Mouse (Mus musculus): ENCODE measurements at regions not wholly inside any gene's neighbourhood (a gene's known extent, or its start where the extent isn't known, plus 50 kb on each side); places are given as distances from the start of the nearest gene placed in this dataset.
"Not testable (repeated sequence)": the region's sequence is repeated elsewhere in the genome, so short reads cannot be mapped to it uniquely, and the experiment has no call there.

- ATAC-seq (replicated peaks; ENCODE audit: insufficient number of reproducible peaks, low FRiP score, low TSS enrichment, low read depth), result no peak
- H3K9ac ChIP-seq (replicated peaks; ENCODE audit: low read length), result no peak overlapping the region
- 81% methylated on average over 12 of the region's 12 CpGs for WGBS
- no peak overlapping the region for H3K4me3 ChIP-seq (ENCODE audit: low read depth, low read length)
- no peaks in the 10 kb centered on the region for H3K27me3 ChIP-seq (ENCODE audit: control insufficient read depth, insufficient read depth, low read length)
- H3K9me3 ChIP-seq (replicated peaks; ENCODE audit: control insufficient read depth, low read length), result no peaks in the 10 kb centered on the region
- no peak overlapping the region for H3K27ac ChIP-seq (replicated peaks; ENCODE audit: low read depth, low read length)
- no peaks in the 10 kb centered on the region for H3K36me3 ChIP-seq (replicated peaks; ENCODE audit: control insufficient read depth, insufficient read depth, low read depth, low read length)
- H3K4me2 ChIP-seq (ENCODE audit: low read depth, low read length), result no peak overlapping the region
- no peak for DNase-seq (ENCODE audit: low spot score)
- no peaks in the 10 kb centered on the region for H3K4me1 ChIP-seq (ENCODE audit: control insufficient read depth, insufficient read depth, low read length)
Observed at GRCm38 (mm10) chr13:99123476-99124140, 61.0 kb upstream of the Zfp366 start.

DNA sequence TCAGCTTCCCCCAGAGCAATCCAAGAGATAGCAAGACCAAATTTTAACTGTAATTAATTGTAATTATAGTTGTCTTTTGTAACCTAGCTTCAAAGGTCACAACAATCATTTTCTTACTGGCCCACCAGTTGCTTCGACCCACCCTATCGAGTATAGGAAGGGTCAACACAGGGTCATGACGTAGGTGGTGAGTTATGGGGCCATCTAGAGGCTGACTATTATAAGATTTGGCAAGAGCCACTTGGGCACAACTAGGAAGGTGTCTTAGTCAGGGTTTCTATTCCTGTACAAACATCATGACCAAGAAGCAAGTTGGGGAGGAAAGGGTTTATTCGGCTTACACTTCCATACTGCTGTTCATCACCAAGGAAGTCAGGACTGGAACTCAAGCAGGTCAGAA is 62.1 kb upstream of the Zfp366 start:
- H3K9me3 ChIP-seq (replicated peaks; ENCODE audit: control insufficient read depth, low read length); ATAC-seq (replicated peaks; ENCODE audit: insufficient number of reproducible peaks, low FRiP score, low TSS enrichment, low read depth); DNase-seq (ENCODE audit: low spot score); H3K36me3 ChIP-seq (replicated peaks; ENCODE audit: control insufficient read depth, insufficient read depth, low read depth, low read length); H3K4me3 ChIP-seq (ENCODE audit: low read depth, low read length); H3K4me2 ChIP-seq (ENCODE audit: low read depth, low read length); H3K4me1 ChIP-seq (ENCODE audit: control insufficient read depth, insufficient read depth, low read length); H3K27ac ChIP-seq (replicated peaks; ENCODE audit: low read depth, low read length); H3K27me3 ChIP-seq (ENCODE audit: control insufficient read depth, insufficient read depth, low read length); H3K9ac ChIP-seq (replicated peaks; ENCODE audit: low read length): not testable (repeated sequence)
- WGBS, result 83% methylated on average over 3 of the region's 4 CpGs

GRCm38 (mm10) chr13:99121096-99121495 is 63.5 kb upstream of the Zfp366 start:
- no peaks in the 10 kb centered on the region for H3K9me3 ChIP-seq (replicated peaks; ENCODE audit: control insufficient read depth, low read length)
- H3K27ac ChIP-seq (replicated peaks; ENCODE audit: low read depth, low read length), result no peak overlapping the region
- 89% methylated on average over 4 of the region's 4 CpGs for WGBS
- no peak overlapping the region for H3K9ac ChIP-seq (replicated peaks; ENCODE audit: low read length)
- no peaks in the 10 kb centered on the region for H3K27me3 ChIP-seq (ENCODE audit: control insufficient read depth, insufficient read depth, low read length)
- no peak overlapping the region for H3K4me2 ChIP-seq (ENCODE audit: low read depth, low read length)
- DNase-seq (ENCODE audit: low spot score) (no peak), ATAC-seq (replicated peaks; ENCODE audit: insufficient number of reproducible peaks, low FRiP score, low TSS enrichment, low read depth) (no peak)
- no peak overlapping the region for H3K4me3 ChIP-seq (ENCODE audit: low read depth, low read length)
- H3K4me1 ChIP-seq (ENCODE audit: control insufficient read depth, insufficient read depth, low read length), result no peaks in the 10 kb centered on the region
- no peaks in the 10 kb centered on the region for H3K36me3 ChIP-seq (replicated peaks; ENCODE audit: control insufficient read depth, insufficient read depth, low read depth, low read length)

GRCm38 (mm10) chr13:99119941-99120340 is 64.7 kb upstream of the Zfp366 start:
- no peak overlapping the region for H3K4me2 ChIP-seq (ENCODE audit: low read depth, low read length)
- no peak overlapping the region for H3K9ac ChIP-seq (replicated peaks; ENCODE audit: low read length)
- ATAC-seq (replicated peaks; ENCODE audit: insufficient number of reproducible peaks, low FRiP score, low TSS enrichment, low read depth), result no peak
- no peaks in the 10 kb centered on the region for H3K36me3 ChIP-seq (replicated peaks; ENCODE audit: control insufficient read depth, insufficient read depth, low read depth, low read length)
- H3K27me3 ChIP-seq (ENCODE audit: control insufficient read depth, insufficient read depth, low read length), result no peaks in the 10 kb centered on the region
- 87% methylated on average over 3 of the region's 3 CpGs for WGBS
- H3K9me3 ChIP-seq (replicated peaks; ENCODE audit: control insufficient read depth, low read length), result no peaks in the 10 kb centered on the region
- DNase-seq (ENCODE audit: low spot score), result no peak
- H3K27ac ChIP-seq (replicated peaks; ENCODE audit: low read depth, low read length), result no peak overlapping the region
- H3K4me3 ChIP-seq (ENCODE audit: low read depth, low read length), result no peak overlapping the region
- H3K4me1 ChIP-seq (ENCODE audit: control insufficient read depth, insufficient read depth, low read length), result no peaks in the 10 kb centered on the region

DNA sequence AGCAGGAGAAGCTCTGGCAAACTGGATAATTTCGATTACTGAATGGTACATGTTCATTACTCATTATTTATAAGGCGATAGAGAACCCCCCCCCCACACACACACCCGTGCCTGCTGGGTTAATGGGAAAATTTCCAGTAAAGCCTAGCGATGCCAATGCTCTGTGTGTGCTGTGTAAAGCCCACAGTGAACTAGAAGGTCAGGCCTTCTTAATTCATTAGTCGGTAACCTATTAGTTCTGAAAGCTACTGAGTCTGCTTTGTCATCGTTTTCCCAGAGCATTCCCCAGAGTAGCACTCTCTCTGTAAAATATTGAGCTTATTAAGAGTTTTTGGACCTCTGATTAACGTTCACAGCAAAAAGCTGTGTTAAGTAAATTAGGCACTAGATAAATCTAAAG is 65.7 kb upstream of the Zfp366 start:
- no peaks in the 10 kb centered on the region for H3K27me3 ChIP-seq (ENCODE audit: control insufficient read depth, insufficient read depth, low read length)
- no peaks in the 10 kb centered on the region for H3K36me3 ChIP-seq (replicated peaks; ENCODE audit: control insufficient read depth, insufficient read depth, low read depth, low read length)
- no peak for DNase-seq (ENCODE audit: low spot score)
- H3K4me3 ChIP-seq (ENCODE audit: low read depth, low read length), result no peak overlapping the region
- H3K27ac ChIP-seq (replicated peaks; ENCODE audit: low read depth, low read length), result no peak overlapping the region
- no peaks in the 10 kb centered on the region for H3K9me3 ChIP-seq (replicated peaks; ENCODE audit: control insufficient read depth, low read length)
- no peak overlapping the region for H3K9ac ChIP-seq (replicated peaks; ENCODE audit: low read length)
- no peak for ATAC-seq (replicated peaks; ENCODE audit: insufficient number of reproducible peaks, low FRiP score, low TSS enrichment, low read depth)
- no peak overlapping the region for H3K4me2 ChIP-seq (ENCODE audit: low read depth, low read length)
- 75% methylated on average over 7 of the region's 7 CpGs for WGBS
- H3K4me1 ChIP-seq (ENCODE audit: control insufficient read depth, insufficient read depth, low read length), result no peaks in the 10 kb centered on the region

DNA sequence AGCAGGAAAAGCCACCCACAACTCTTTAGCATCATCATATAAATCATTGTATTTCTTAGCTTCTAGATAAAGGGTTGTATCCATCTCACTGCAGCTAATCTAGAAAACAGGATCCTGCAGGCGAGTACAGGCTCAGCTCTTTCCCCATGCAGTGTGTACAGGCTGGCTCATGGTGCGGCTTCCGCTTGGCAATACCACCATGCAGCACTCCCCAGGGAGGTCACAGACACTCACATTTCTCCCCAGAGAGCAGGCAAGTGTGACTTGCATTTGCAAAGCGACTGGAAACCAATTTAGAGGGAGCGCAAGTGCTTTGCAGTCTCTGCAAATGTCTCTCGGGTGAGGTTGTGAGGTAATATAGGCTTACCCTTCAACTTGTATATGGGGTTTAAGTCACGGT is 69.1 kb upstream of the Zfp366 start:
- 81% methylated on average over 7 of the region's 7 CpGs for WGBS
- H3K4me3 ChIP-seq (ENCODE audit: low read depth, low read length), result no peak overlapping the region
- no peak overlapping the region for H3K4me2 ChIP-seq (ENCODE audit: low read depth, low read length)
- no peaks in the 10 kb centered on the region for H3K36me3 ChIP-seq (replicated peaks; ENCODE audit: control insufficient read depth, insufficient read depth, low read depth, low read length)
- no peak overlapping the region for H3K9ac ChIP-seq (replicated peaks; ENCODE audit: low read length)
- no peaks in the 10 kb centered on the region for H3K9me3 ChIP-seq (replicated peaks; ENCODE audit: control insufficient read depth, low read length)
- no peaks in the 10 kb centered on the region for H3K27me3 ChIP-seq (ENCODE audit: control insufficient read depth, insufficient read depth, low read length)
- no peak for DNase-seq (ENCODE audit: low spot score)
- no peaks in the 10 kb centered on the region for H3K4me1 ChIP-seq (ENCODE audit: control insufficient read depth, insufficient read depth, low read length)
- no peak for ATAC-seq (replicated peaks; ENCODE audit: insufficient number of reproducible peaks, low FRiP score, low TSS enrichment, low read depth)
- no peak overlapping the region for H3K27ac ChIP-seq (replicated peaks; ENCODE audit: low read depth, low read length)

- H3K4me1 ChIP-seq (ENCODE audit: control insufficient read depth, insufficient read depth, low read length), result no peaks in the 10 kb centered on the region
- no peaks in the 10 kb centered on the region for H3K36me3 ChIP-seq (replicated peaks; ENCODE audit: control insufficient read depth, insufficient read depth, low read depth, low read length)
- no peaks in the 10 kb centered on the region for H3K27me3 ChIP-seq (ENCODE audit: control insufficient read depth, insufficient read depth, low read length)
- no peak overlapping the region for H3K9ac ChIP-seq (replicated peaks; ENCODE audit: low read length)
- no peak overlapping the region for H3K4me2 ChIP-seq (ENCODE audit: low read depth, low read length)
- no peak for ATAC-seq (replicated peaks; ENCODE audit: insufficient number of reproducible peaks, low FRiP score, low TSS enrichment, low read depth)
- no peak for DNase-seq (ENCODE audit: low spot score)
- H3K4me3 ChIP-seq (ENCODE audit: low read depth, low read length), result no peak overlapping the region
- H3K9me3 ChIP-seq (replicated peaks; ENCODE audit: control insufficient read depth, low read length), result no peaks in the 10 kb centered on the region
- WGBS, result 88% methylated on average over 3 of the region's 3 CpGs
- H3K27ac ChIP-seq (replicated peaks; ENCODE audit: low read depth, low read length), result no peak overlapping the region
Observed at GRCm38 (mm10) chr13:99114565-99114964, 70.1 kb upstream of the Zfp366 start.

DNA sequence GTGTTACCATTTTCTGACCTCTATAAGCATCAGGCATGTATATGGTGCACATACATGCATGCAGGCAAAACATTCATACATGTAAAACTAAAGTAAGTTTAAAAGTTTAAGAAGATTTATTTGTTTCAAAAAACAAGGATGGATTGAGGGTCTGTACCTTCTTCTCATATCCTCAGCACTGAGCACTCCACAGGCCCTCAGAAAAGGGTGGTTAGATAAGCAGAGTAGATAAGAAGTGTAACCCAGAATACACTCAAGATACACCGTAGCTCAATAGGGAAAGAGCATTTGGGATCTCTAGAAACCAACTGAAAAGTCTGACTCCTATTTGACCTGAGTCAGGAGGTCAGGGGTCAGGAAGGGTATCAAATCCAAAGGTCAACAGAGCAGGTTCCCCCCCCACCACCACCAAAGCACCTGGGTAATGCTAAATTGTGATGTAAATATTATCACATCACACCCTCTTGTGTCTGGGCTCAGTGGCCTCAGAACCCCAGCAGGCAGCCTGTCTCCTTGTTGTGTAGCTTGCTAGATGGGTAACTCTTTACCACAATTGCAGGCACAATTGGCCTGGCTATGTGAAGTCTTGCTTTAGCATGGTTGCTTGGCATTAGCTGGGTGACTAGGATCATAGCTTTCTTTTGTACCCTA is 72.8 kb upstream of the Zfp366 start:
- no peak for ATAC-seq (replicated peaks; ENCODE audit: insufficient number of reproducible peaks, low FRiP score, low TSS enrichment, low read depth)
- DNase-seq (ENCODE audit: low spot score), result no peak
- no peaks in the 10 kb centered on the region for H3K36me3 ChIP-seq (replicated peaks; ENCODE audit: control insufficient read depth, insufficient read depth, low read depth, low read length)
- H3K9me3 ChIP-seq (replicated peaks; ENCODE audit: control insufficient read depth, low read length), result no peaks in the 10 kb centered on the region
- H3K4me2 ChIP-seq (ENCODE audit: low read depth, low read length), result no peak overlapping the region
- H3K9ac ChIP-seq (replicated peaks; ENCODE audit: low read length), result no peak overlapping the region
- no peak overlapping the region for H3K27ac ChIP-seq (replicated peaks; ENCODE audit: low read depth, low read length)
- 81% methylated on average over 1 of the region's 1 CpGs for WGBS
- no peaks in the 10 kb centered on the region for H3K27me3 ChIP-seq (ENCODE audit: control insufficient read depth, insufficient read depth, low read length)
- no peak overlapping the region for H3K4me3 ChIP-seq (ENCODE audit: low read depth, low read length)
- H3K4me1 ChIP-seq (ENCODE audit: control insufficient read depth, insufficient read depth, low read length), result no peaks in the 10 kb centered on the region
